Mouse (Mus musculus) hindbrain, embryonic 12.5 days (tissue): ENCODE measurements around the gene Pan3. TPM values are rescaled to one million over a fixed set of nuclear protein-coding genes. Genes with fewer than 3 reads are reported as not detected.
A peak's percentile ranks its signal among the peaks of the same experiment; 100 is the strongest.

Source experiments
- ATAC-seq: fragments of 200-750 bp; cut with Nextera tagmentation; 2 replicates; pipeline ENCODE4 v1.8.0; 2017; ENCODE audit warnings: moderate TSS enrichment; ENCODE audit not compliant: low FRiP score
- H3K27ac ChIP-seq: fragments of 300-500 bp; sonication (generic); 2 replicates; pipeline ENCODE4 v1.5.1; 2016; ENCODE audit warnings: mild to moderate bottlenecking
- H3K27me3 ChIP-seq: fragments of 300-500 bp; sonication (generic); 2 replicates; pipeline ENCODE4 v1.6.1; 2016; ENCODE audit warnings: mild to moderate bottlenecking
- H3K36me3 ChIP-seq: fragments of 300-500 bp; sonication (generic); 2 replicates; pipeline ENCODE4 v1.6.1; 2016; ENCODE audit warnings: mild to moderate bottlenecking
- H3K4me1 ChIP-seq: fragments of 300-500 bp; sonication (generic); 2 replicates; pipeline ENCODE4 v1.6.1; 2016
- H3K4me2 ChIP-seq: fragments of 300-500 bp; sonication (generic); replicated peaks from 2 replicates; pipeline ENCODE4 v1.6.1; 2016; ENCODE audit warnings: mild to moderate bottlenecking
- H3K4me3 ChIP-seq: fragments of 300-500 bp; sonication (generic); 2 replicates; pipeline ENCODE4 v1.5.1; 2016; ENCODE audit warnings: mild to moderate bottlenecking
- H3K9ac ChIP-seq: fragments of 300-500 bp; sonication (generic); 2 replicates; pipeline ENCODE4 v1.6.1; 2016; ENCODE audit warnings: mild to moderate bottlenecking, moderate library complexity
- H3K9me3 ChIP-seq: fragments of 300-500 bp; sonication (generic); replicated peaks from 2 replicates; pipeline ENCODE4 v1.6.1; 2016; ENCODE audit warnings: mild to moderate bottlenecking
- WGBS: fragments of 180-500 bp; shearing (Covaris S2); methylation state at CpG from one replicate; pipeline ENCODE4 v1.1.7; 2016; 5-methylcytosine and 5-hydroxymethylcytosine counted together
- polyA plus RNA-seq: library from polyadenylated mRNA; unstranded; fragments of >200 nt; fragmentation: Nextera tagmentation; extraction: Ambion mirVana; gene quantifications from 2 replicates; pipeline ENCODE4 v1.2.1, GENCODE M21; 2016

Pan3 gene
- polyA plus RNA-seq, result 56.4 and 60.9 TPM in 2 replicates

DNA sequence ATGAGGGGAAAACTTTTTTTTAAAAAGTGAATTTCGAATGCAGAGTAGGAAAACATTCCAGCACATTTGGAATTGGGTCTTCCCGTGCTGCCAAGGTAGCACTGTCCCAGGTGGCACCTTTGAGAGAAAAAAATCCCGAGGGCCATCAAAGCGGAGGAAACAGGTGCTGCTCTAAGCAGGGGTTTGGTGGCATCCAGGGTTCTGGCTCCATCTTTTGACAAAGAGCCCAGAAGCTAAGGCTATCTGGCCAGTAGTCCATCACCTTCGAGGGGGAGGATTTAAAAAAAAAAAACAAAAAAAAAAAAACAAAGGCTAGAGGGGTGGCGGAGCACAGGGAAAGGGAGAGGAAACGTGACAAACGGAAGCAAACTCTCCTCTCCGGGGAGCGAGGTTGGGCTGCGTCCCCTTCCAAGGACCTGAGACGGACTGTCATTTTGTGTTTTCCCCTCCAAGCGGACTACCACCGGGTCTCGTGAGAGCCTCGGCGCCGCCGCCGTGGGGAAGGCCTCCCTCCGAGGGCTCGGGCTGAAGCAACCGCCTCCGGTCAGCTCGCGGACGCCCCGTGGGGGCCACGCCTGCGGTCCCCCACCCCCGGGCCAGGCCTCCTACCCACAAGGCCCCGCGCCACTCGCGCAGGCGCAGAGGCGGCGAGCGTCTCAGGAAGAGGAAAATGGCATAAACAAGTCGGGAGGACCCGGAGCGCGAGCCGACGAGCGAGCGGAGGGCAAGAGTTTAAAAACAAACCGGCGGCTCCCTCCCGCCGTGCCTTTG lies at the start of gene Pan3:
Gene Pan3, plus strand, starts transcription at position 627 of the 771 bp plus-strand sequence.
- peak within 1 kb of the TSS; percentile 77 for H3K4me2 ChIP-seq
- no peaks in the 10 kb centered on the region for H3K9me3 ChIP-seq
- H3K4me1 ChIP-seq, result peaks cover 27% of the 10 kb centered on the region
- H3K27me3 ChIP-seq, result no peaks in the 10 kb centered on the region
- ATAC-seq, result peak; percentile 90
- peak within 1 kb of the TSS; percentile 99 for H3K4me3 ChIP-seq
- under 1% methylated on average over 50 of the region's 51 CpGs for WGBS
- H3K27ac ChIP-seq, result peak within 1 kb of the TSS; percentile 99
- H3K9ac ChIP-seq, result peak within 1 kb of the TSS; percentile 98
- 0 out of 2 replicates have a peak, but pooled peaks cover 4% of the 10 kb centered on the region for H3K36me3 ChIP-seq

DNA sequence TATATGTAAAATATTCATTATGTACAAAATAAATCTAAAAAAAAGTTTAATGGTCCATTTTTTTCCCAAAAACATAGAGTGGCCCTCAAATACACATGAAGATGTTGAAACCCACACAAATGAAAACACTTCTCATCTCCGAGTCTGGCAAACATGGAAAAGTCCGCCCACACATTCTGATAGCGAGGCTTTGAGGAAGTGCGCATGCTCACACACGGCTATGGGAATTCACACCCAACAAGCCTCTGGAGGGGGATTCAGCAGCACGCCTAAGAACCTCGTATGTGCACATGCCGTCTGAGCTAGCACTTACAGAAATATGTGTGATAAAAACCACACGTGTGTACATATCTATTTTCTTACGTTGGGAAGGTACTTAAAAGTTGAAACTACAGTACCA lies 48.6 kb upstream of the Pan3 start:
- ATAC-seq, result no peak
- Histone ChIP-seq H3K9ac (no peak overlapping the region), H3K4me1 (no peaks in the 10 kb centered on the region), H3K27me3 (no peaks in the 10 kb centered on the region; the same call in 1 of the 2 replicates), H3K4me2 (no peak overlapping the region), H3K4me3 (no peak overlapping the region), H3K27ac (no peak overlapping the region), H3K36me3 (no peaks in the 10 kb centered on the region), H3K9me3 (no peaks in the 10 kb centered on the region)
- WGBS, result 91% methylated on average over 10 of the region's 10 CpGs

DNA sequence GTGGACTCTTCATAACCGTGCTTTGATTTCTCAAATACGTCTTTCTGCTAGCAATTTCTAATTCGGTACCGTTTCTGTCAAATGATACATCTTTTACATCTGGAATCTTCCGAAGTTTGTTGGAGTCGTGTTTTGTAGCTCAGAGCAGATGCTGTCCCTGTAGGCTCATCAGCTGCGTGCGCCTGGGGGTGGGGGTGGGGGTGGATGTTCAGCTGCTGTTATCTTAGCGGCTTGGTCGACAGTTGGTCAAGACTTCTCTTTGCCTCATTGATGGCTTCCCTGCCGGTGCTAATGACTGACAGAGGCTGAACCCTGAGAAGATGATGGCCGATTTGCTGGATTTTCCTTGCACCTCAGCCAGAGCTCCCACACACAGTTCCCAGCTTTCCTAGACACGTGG lies 43.1 kb upstream of the Pan3 start:
- Histone ChIP-seq H3K4me1 (no peaks in the 10 kb centered on the region), H3K9ac (no peak overlapping the region), H3K27ac (no peak overlapping the region), H3K4me3 (no peak overlapping the region), H3K9me3 (no peaks in the 10 kb centered on the region), H3K36me3 (no peaks in the 10 kb centered on the region), H3K27me3 (no peaks in the 10 kb centered on the region; the same call in 1 of the 2 replicates), H3K4me2 (no peak overlapping the region)
- WGBS, result 82% methylated on average over 13 of the region's 13 CpGs
- no peak for ATAC-seq

DNA sequence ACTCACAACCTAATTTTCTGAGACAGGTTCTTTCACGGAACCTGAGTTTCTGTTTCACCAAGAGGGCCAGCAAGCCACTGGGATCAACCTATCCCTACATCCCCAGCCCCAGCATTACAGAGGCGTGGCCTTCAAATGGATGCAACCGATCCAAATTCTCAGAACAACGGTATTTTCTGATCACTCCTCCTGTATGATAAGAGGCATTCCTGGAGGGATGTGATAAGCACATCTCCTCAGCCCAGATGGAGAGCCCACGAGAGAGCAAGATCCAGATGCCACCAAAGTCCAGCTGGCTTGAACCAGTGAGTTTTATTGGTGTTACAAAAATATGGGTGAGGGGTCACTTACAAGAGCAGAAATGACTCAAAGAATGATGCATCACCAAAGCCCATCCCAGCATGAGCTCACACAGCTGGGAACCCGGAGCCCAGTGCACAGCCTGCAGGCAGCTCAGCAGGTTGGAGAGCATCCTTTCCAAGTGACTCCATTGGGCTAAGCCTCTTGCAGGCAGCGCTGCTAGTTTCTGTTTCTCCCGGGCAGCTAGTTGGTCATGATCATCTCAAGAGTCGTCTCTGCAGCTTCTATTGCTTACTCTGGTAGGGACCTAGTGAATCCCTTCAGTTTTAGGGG lies 41.5 kb upstream of the Pan3 start:
- H3K4me3 ChIP-seq, result no peak overlapping the region
- H3K27me3 ChIP-seq, result no peaks in the 10 kb centered on the region
- H3K4me1 ChIP-seq, result no peaks in the 10 kb centered on the region
- no peak overlapping the region for H3K9ac ChIP-seq
- H3K4me2 ChIP-seq, result no peak overlapping the region
- no peak overlapping the region for H3K27ac ChIP-seq
- H3K9me3 ChIP-seq, result no peaks in the 10 kb centered on the region
- WGBS, result 82% methylated on average over 9 of the region's 9 CpGs
- H3K36me3 ChIP-seq, result no peaks in the 10 kb centered on the region
- ATAC-seq, result no peak

DNA sequence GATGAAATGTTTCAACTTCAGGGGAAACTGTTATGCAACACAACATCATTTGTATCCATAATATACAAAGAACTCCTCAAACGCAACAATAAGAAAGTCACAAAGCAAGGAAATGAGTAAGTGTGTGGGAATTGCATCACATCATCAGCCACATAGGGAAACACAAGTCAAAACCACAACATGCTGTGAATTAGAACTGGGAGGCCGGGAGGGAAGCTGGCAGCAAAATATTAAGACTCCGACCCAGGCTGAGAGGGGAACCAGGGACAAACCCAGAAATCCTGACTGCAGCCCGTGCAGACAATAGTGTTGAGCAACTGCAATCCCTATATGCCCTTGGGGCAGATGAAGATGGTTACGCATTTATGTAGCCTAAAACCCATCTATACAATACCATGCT lies 40.9 kb upstream of the Pan3 start:
- Histone ChIP-seq H3K4me3 (no peak overlapping the region), H3K9ac (no peak overlapping the region), H3K4me1 (no peaks in the 10 kb centered on the region), H3K4me2 (no peak overlapping the region), H3K9me3 (no peaks in the 10 kb centered on the region), H3K27ac (no peak overlapping the region), H3K36me3 (no peaks in the 10 kb centered on the region), H3K27me3 (no peaks in the 10 kb centered on the region)
- WGBS, result 89% methylated on average over 5 of the region's 5 CpGs
- no peak for ATAC-seq

DNA sequence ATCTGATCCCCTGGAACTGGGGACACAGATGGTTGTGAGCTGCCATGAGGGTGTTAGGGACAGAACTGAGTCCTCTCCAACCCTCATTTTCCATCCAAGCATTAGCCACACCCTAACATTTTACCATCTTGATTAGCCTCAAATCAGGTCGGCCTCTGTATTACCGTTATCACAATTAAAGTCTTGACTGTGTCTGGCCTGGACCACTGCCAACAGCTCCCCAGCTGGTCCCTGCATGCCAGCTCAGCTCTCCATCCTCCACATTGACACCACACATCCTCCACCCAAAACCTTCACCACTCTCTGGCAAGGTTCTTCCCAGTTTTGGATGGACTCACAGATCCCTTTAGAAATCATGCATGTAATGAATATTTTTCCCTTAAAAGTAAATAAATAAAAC lies 39.2 kb upstream of the Pan3 start:
- Histone ChIP-seq H3K27me3 (no peaks in the 10 kb centered on the region), H3K4me1 (no peaks in the 10 kb centered on the region), H3K27ac (no peak overlapping the region), H3K9ac (no peak overlapping the region), H3K4me2 (no peak overlapping the region), H3K36me3 (no peaks in the 10 kb centered on the region), H3K9me3 (no peaks in the 10 kb centered on the region), H3K4me3 (no peak overlapping the region)
- no peak for ATAC-seq
- WGBS, result 77% methylated on average over 2 of the region's 2 CpGs

DNA sequence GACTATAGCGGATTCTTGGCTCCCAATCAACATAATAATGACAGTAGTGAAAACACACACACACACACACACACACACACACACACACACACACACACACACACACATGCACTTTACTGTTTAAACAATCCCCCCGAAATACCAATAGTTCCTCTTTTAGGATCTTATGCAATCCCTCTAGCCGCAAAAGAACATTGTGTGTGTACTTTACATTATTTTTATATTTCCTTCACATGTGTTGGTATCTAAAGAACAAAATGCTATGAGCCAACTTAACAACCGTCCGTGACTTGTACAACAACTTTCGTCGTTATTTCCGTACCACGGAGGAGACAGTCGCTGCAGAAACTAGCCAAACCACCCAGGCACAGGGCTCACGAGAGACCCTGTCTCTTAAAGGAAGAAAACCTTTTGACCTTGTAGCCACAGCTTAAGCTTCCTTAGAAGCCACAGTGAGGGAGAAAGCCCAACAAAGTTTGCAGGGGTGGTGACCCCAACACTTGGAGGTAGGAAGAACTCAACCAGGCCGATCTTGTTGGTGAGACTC lies 37.2 kb upstream of the Pan3 start:
- no peak overlapping the region for H3K4me3 ChIP-seq
- no peak for ATAC-seq
- no peak overlapping the region for H3K9ac ChIP-seq
- peaks cover 4% of the 10 kb centered on the region for H3K27me3 ChIP-seq
- H3K36me3 ChIP-seq, result no peaks in the 10 kb centered on the region
- no peaks in the 10 kb centered on the region for H3K9me3 ChIP-seq
- H3K4me2 ChIP-seq, result no peak overlapping the region
- WGBS, result 86% methylated on average over 12 of the region's 12 CpGs
- no peak overlapping the region for H3K27ac ChIP-seq
- H3K4me1 ChIP-seq, result no peaks in the 10 kb centered on the region

DNA sequence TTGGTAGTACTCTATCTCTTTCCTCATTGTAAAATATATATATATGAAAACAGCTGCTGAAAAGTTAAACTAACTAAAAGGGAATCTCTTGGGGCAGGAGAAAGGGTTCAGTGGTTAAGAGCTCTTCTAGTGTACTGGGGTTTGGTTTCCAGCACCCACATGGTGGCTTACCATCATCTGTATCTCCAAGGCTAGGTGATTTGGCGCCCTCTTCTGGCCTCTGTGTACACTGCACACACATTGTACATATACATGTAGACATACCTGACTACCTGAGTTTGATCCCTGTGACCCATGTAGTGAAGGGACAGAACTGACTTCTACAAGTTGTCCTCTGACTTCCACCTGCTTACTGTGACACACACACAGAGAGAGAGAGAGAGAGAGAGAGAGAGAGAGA lies 34.9 kb upstream of the Pan3 start:
- WGBS, result 20% methylated on average over 1 of the region's 1 CpGs
- no peak overlapping the region for H3K27ac ChIP-seq
- peaks cover 3% of the 10 kb centered on the region; the same call in 1 of the 2 replicates for H3K4me1 ChIP-seq
- no peak for ATAC-seq
- no peak overlapping the region for H3K4me2 ChIP-seq
- H3K9me3 ChIP-seq, result no peaks in the 10 kb centered on the region
- no peak overlapping the region for H3K9ac ChIP-seq
- H3K4me3 ChIP-seq, result no peak overlapping the region
- H3K27me3 ChIP-seq, result peaks cover 26% of the 10 kb centered on the region
- no peaks in the 10 kb centered on the region for H3K36me3 ChIP-seq

DNA sequence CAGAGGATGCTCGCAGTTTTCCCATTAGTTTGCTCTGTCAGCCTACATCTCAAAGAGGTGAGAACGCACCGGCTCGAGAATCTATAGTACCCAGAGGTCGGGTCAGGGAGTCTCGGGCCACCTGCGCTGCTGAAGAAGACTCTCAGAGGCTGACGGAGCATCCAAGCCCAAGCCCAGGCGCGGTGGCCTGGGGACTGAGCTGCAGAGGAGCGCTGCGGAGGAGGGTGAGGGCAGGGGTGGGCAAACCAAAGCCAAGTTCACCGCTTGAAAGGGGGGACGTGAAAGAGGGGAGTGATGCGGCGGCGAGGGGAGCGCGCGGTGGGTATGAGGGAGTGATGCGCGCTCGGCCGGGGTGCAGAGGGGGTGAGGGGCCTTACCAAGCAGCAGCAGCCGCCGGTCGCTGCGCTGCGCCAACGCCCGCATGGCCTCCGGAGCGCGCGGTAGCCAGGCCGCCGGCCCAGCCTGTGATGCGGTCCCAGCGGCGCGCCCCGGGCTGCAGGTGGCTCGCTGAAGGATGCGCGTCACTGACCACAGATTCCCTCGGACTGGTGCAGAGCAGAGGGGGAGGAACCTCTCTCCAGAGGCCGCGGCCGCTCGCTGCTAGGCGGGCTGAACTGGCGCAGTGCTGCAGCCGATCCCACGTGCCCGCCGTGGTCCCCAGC lies 30.0 kb upstream of the Pan3 start, which contains the start of gene Flt3:
Gene Flt3, minus strand, starts transcription at position 647 of the 662 bp plus-strand sequence.
- H3K27ac ChIP-seq, result no peak within 1 kb of the TSS
- ATAC-seq, result peak; percentile 82
- H3K4me1 ChIP-seq, result peaks cover 12% of the 10 kb centered on the region
- peaks cover 45% of the 10 kb centered on the region for H3K27me3 ChIP-seq
- no peaks in the 10 kb centered on the region for H3K36me3 ChIP-seq
- H3K4me3 ChIP-seq, result peak within 1 kb of the TSS; percentile 41
- peak within 1 kb of the TSS; percentile 81 for H3K4me2 ChIP-seq
- peak within 1 kb of the TSS; percentile 57 for H3K9ac ChIP-seq
- WGBS, result under 1% methylated on average over 56 of the region's 56 CpGs
- no peaks in the 10 kb centered on the region for H3K9me3 ChIP-seq

DNA sequence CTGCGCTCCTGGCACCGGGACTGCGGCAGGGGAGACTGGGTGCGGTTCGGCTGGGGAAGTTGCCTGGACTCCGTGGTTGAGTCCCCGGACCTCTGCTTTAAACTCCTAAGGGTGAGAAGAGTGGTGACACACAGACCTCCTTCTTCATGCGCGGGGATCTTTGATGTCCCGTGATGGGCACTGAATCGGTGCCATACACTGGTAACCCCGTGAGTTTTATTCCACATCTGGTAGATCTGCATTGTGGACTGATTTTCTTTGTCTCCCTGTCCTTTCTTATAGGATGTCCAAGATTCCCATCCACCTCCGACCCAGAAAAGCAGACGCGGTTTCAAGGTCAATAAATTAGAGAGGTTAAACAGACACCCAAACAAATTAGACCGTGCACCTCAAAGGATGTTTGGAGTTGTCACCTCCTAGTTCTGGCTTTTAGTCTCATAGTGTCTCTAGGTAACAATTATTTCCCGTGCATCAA lies 29.4 kb upstream of the Pan3 start:
- Histone ChIP-seq H3K27ac (no peak overlapping the region), H3K4me2 (peak overlapping the region; percentile 81), H3K36me3 (no peaks in the 10 kb centered on the region), H3K4me1 (peaks cover 12% of the 10 kb centered on the region), H3K9ac (peak overlapping the region; percentile 57), H3K4me3 (peak overlapping the region; percentile 41), H3K27me3 (peaks cover 45% of the 10 kb centered on the region), H3K9me3 (no peaks in the 10 kb centered on the region)
- no peak for ATAC-seq
- WGBS, result 3% methylated on average over 17 of the region's 17 CpGs

DNA sequence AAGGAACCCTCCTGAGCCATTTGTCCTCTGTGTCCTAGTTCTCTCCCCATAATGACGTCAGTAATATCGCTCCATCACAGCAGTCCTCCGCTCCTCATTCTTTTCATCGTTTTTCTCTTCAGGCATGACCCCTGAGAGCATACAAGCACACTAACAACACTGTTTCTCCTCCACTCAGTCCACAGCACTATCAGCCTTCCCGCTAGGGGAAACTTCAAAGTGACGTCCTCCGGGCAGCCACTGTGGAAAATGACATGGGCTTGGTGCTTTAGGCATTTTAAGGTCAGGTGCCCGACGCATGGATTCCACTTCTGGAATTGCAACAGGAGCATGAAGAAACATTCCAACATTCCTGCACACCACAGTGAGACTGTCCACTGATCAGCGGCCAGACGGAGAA lies 28.9 kb upstream of the Pan3 start:
- H3K27ac ChIP-seq, result no peak overlapping the region
- peaks cover 12% of the 10 kb centered on the region for H3K4me1 ChIP-seq
- peaks cover 45% of the 10 kb centered on the region for H3K27me3 ChIP-seq
- no peaks in the 10 kb centered on the region for H3K9me3 ChIP-seq
- ATAC-seq, result no peak
- H3K4me2 ChIP-seq, result peak overlapping the region; percentile 81
- WGBS, result 26% methylated on average over 11 of the region's 11 CpGs
- H3K9ac ChIP-seq, result no peak overlapping the region
- peak overlapping the region; percentile 41; the same call in 1 of the 2 replicates for H3K4me3 ChIP-seq
- H3K36me3 ChIP-seq, result no peaks in the 10 kb centered on the region

DNA sequence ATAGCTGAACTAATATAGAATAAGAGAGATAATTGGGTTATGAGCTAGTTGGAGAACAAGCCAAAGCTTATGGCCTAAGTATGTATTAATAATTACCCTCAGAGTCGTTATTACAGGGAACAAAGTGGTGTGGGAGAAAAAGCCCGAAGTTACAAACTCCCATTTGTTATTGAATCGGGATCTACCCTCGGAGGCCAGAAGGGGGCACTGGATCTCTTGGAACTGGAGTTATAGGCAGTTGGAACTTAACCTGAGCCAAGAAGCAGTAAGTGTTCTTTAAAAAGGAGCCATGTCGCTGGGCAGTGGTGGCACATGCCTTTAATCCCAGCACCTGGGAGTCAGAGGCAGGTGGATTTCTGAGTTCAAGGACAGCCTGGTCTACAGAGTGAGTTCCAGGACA lies 27.5 kb upstream of the Pan3 start:
- no peak for ATAC-seq
- 29% methylated on average over 5 of the region's 5 CpGs for WGBS
- no peaks in the 10 kb centered on the region for H3K9me3 ChIP-seq
- H3K27ac ChIP-seq, result no peak overlapping the region
- no peaks in the 10 kb centered on the region for H3K36me3 ChIP-seq
- H3K4me3 ChIP-seq, result no peak overlapping the region
- H3K4me1 ChIP-seq, result peaks cover 12% of the 10 kb centered on the region
- no peak overlapping the region for H3K4me2 ChIP-seq
- H3K27me3 ChIP-seq, result peaks cover 43% of the 10 kb centered on the region
- H3K9ac ChIP-seq, result no peak overlapping the region
